Mouse (Mus musculus) brain, adult 2 months (tissue): ENCODE measurements at regions not wholly inside any gene's neighbourhood (a gene's known extent, or its start where the extent isn't known, plus 50 kb on each side); places are given as distances from the start of the nearest gene placed in this dataset.

ENCODE experiments used
- DNase-seq: peaks from one replicate; pipeline ENCODE4 v3.0.0; 2011; ENCODE audit warnings: low read depth, low spot score

GRCm38 (mm10) chr10:95124476-95124875, 179.8 kb upstream of the Plxnc1 start:
- DNase-seq, result no peak

- no peak for DNase-seq
These were observed 175.4 kb upstream of the Plxnc1 start for GRCm38 (mm10) chr10:95120007-95120406.

- DNase-seq, result no peak
These were observed 174.2 kb upstream of the Plxnc1 start for GRCm38 (mm10) chr10:95118786-95119351.

GRCm38 (mm10) chr10:95117731-95118212, 173.1 kb upstream of the Plxnc1 start:
- peak; percentile 36 for DNase-seq

GRCm38 (mm10) chr10:95117041-95117730, 172.6 kb upstream of the Plxnc1 start:
- no peak for DNase-seq

GRCm38 (mm10) chr10:95116579-95117011, 172.0 kb upstream of the Plxnc1 start:
- DNase-seq, result no peak

- no peak for DNase-seq
These were observed 168.3 kb upstream of the Plxnc1 start for GRCm38 (mm10) chr10:95112837-95113388.

GRCm38 (mm10) chr10:95112231-95112774, 167.7 kb upstream of the Plxnc1 start:
- DNase-seq, result no peak

- no peak for DNase-seq
These were observed 166.2 kb upstream of the Plxnc1 start for GRCm38 (mm10) chr10:95110786-95111185.

- no peak for DNase-seq
These were observed 164.9 kb upstream of the Plxnc1 start for GRCm38 (mm10) chr10:95109576-95109975.

GRCm38 (mm10) chr10:95107532-95108251, 163.1 kb upstream of the Plxnc1 start:
- DNase-seq, result peak; percentile 8

- peak; percentile 72 for DNase-seq
These were observed 159.2 kb upstream of the Plxnc1 start for GRCm38 (mm10) chr10:95103808-95104207.

- DNase-seq, result no peak
These were observed 158.3 kb upstream of the Plxnc1 start for GRCm38 (mm10) chr10:95102981-95103380.

- DNase-seq, result peak; percentile 22
These were observed 155.3 kb upstream of the Plxnc1 start for GRCm38 (mm10) chr10:95099906-95100305.

GRCm38 (mm10) chr10:95095847-95096246, 151.2 kb upstream of the Plxnc1 start:
- DNase-seq, result no peak

- no peak for DNase-seq
These were observed 150.1 kb upstream of the Plxnc1 start for GRCm38 (mm10) chr10:95094771-95095170.

- no peak for DNase-seq
These were observed 148.6 kb upstream of the Plxnc1 start for GRCm38 (mm10) chr10:95093266-95093665.

GRCm38 (mm10) chr10:95091086-95091485, 146.5 kb upstream of the Plxnc1 start:
- DNase-seq, result no peak

- DNase-seq, result no peak
These were observed 146.0 kb upstream of the Plxnc1 start for GRCm38 (mm10) chr10:95090641-95091040.

- DNase-seq, result no peak
These were observed 145.4 kb upstream of the Plxnc1 start for GRCm38 (mm10) chr10:95090035-95090434.

GRCm38 (mm10) chr10:95087864-95088570, 143.4 kb upstream of the Plxnc1 start:
- DNase-seq, result peak; percentile 92
